Mouse (Mus musculus): ENCODE measurements around the gene Arl5b. TPM values are rescaled to one million over a fixed set of nuclear protein-coding genes. Genes with fewer than 3 reads are reported as not detected.

Gene Arl5b
- 26.8 and 31.9 TPM in 2 replicates for polyA plus RNA-seq (2015; fragmentation: Nextera tagmentation; extraction: Ambion mirVana)

DNA sequence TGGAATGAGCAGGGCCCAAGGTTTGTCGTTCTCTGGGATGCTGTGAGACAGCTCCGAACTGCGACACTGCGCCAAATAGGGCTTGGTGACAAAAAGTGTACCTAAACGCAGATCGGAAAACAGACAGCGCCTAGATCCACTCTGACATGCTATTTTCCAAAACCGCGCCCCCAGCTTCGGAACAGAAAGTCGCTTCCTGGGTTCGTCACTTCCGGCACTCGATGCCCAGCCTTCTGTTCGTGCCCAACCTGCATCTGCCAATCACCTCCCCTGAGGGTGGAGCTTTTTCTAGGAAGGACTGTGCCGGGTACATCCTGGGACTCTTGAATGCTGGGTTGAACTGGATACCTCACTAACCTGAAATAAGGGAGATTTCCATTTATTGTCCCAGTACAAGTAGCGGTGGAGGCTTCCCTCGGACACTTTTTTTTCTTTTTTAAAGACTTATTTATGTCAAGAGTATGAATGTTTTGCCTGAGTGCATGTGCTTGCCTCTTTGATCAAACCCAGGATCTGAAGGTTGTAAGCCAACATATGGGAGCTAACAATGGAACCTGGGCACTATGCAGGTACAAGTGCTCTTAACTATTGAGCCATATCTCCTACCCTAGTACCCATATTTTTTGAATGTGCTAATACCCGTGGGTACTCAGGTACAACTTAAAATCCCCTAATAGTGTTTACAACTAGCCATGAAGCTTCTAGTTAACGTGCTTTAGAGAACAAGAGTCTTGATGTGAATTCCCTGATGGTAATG lies at the start of gene Arl5b:
Arl5b (plus strand) TSS at position 279 of the 757 bp plus-strand sequence.
- Histone ChIP-seq H3K4me2 (replicated peaks; ENCODE audit: low read depth, low read length) (peak within 1 kb of the TSS; percentile 65), H3K27ac (ENCODE audit: low read length) (peak within 1 kb of the TSS; percentile 65; the same call in 1 of the 2 replicates), H3K4me3 (ENCODE audit: low read length) (peak within 1 kb of the TSS; percentile 81), H3K9me3 (ENCODE audit: low read length) (no peaks in the 10 kb centered on the region), H3K9ac (replicated peaks; ENCODE audit: low read length) (peak within 1 kb of the TSS; percentile 81), H3K27me3 (ENCODE audit: insufficient read depth, low read length) (no peaks in the 10 kb centered on the region), H3K36me3 (ENCODE audit: insufficient read depth, low read length) (0 out of 2 replicates have a peak, but pooled peaks cover 3% of the 10 kb centered on the region), H3K4me1 (ENCODE audit: insufficient read depth, low read length) (peaks cover 11% of the 10 kb centered on the region)
- WGBS, result 8% methylated on average over 20 of the region's 20 CpGs
- peak; percentile 99 for ATAC-seq (ENCODE audit: low FRiP score, low TSS enrichment)

DNA sequence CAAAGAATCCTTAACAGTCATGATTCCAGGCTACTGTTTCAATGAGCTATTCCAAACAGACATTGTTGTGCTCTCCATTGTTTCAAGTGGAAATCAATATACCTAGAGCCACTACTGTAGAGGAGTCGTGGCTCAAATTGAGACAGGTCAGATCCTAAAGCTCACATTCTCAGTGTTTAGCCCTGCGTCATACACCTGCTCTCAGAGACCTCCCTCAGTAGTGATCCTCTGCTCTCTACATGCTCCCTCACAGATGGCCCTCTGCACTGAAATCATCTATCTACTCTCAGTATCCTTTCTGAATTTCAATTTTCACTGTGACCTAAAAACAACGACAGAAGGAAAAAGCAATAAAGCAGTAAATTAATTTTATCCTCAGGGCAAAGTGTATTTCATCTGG lies 41.7 kb upstream of the Arl5b start:
- no peak for ATAC-seq (ENCODE audit: low FRiP score, low TSS enrichment)
- Histone ChIP-seq H3K4me3 (ENCODE audit: low read length) (no peak overlapping the region), H3K4me2 (replicated peaks; ENCODE audit: low read depth, low read length) (no peak overlapping the region), H3K36me3 (ENCODE audit: insufficient read depth, low read length) (peaks cover 6% of the 10 kb centered on the region; the same call in 1 of the 2 replicates), H3K27ac (ENCODE audit: low read length) (no peak overlapping the region), H3K9me3 (ENCODE audit: low read length) (no peaks in the 10 kb centered on the region), H3K4me1 (ENCODE audit: insufficient read depth, low read length) (no peaks in the 10 kb centered on the region), H3K9ac (replicated peaks; ENCODE audit: low read length) (no peak overlapping the region), H3K27me3 (ENCODE audit: insufficient read depth, low read length) (no peaks in the 10 kb centered on the region)
- WGBS, result 76% methylated on average over 3 of the region's 3 CpGs

DNA sequence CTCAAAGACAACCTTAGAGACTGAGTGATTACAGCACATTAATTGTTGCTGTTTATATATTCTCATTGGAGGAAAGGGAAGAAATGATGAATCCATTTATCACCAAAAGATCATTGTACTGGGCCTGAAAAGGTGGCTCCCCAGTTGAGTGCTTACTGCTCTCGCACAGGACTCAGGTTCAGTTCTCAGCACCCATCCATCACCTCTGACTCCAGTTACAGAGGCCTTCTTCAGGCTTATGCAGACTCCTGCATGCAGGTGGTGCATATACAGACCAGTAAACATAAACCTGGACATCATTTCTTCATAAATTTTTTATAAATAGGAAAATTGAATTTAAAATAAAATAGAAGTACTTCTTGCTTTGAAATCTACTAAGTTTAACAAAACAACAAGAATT lies 41.1 kb upstream of the Arl5b start:
- no peak for ATAC-seq (ENCODE audit: low FRiP score, low TSS enrichment)
- H3K27me3 ChIP-seq (ENCODE audit: insufficient read depth, low read length), result no peaks in the 10 kb centered on the region
- H3K4me1 ChIP-seq (ENCODE audit: insufficient read depth, low read length), result no peaks in the 10 kb centered on the region
- WGBS, result 94% methylated on average over 1 of the region's 1 CpGs
- H3K4me2 ChIP-seq (replicated peaks; ENCODE audit: low read depth, low read length), result no peak overlapping the region
- no peak overlapping the region for H3K9ac ChIP-seq (replicated peaks; ENCODE audit: low read length)
- H3K36me3 ChIP-seq (ENCODE audit: insufficient read depth, low read length), result peaks cover 6% of the 10 kb centered on the region; the same call in 1 of the 2 replicates
- no peak overlapping the region for H3K4me3 ChIP-seq (ENCODE audit: low read length)
- H3K9me3 ChIP-seq (ENCODE audit: low read length), result no peaks in the 10 kb centered on the region
- no peak overlapping the region for H3K27ac ChIP-seq (ENCODE audit: low read length)

DNA sequence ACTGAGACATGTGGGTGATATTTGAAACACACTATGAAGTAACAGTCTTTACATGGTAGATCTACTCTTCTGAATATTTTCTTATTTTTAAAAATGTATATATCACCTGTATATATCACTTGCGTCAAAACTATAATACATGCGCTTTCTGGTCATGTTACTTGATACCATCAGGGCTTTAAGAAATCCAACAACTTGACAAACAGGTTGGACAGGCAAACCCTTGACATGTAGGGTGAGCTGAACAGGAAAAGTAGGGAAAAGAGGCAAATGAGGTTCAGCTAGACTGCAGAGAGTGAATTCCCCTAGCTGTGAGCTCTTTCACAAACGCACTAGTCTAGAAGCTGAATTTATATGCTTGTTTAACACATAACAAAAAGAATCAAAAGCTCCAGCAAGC lies 22.4 kb upstream of the Arl5b start:
- Histone ChIP-seq H3K9ac (replicated peaks; ENCODE audit: low read length) (no peak overlapping the region), H3K9me3 (ENCODE audit: low read length) (no peaks in the 10 kb centered on the region), H3K4me3 (ENCODE audit: low read length) (no peak overlapping the region), H3K27me3 (ENCODE audit: insufficient read depth, low read length) (no peaks in the 10 kb centered on the region), H3K4me1 (ENCODE audit: insufficient read depth, low read length) (no peaks in the 10 kb centered on the region), H3K4me2 (replicated peaks; ENCODE audit: low read depth, low read length) (no peak overlapping the region), H3K27ac (ENCODE audit: low read length) (no peak overlapping the region), H3K36me3 (ENCODE audit: insufficient read depth, low read length) (peaks cover 11% of the 10 kb centered on the region; the same call in 1 of the 2 replicates)
- ATAC-seq (ENCODE audit: low FRiP score, low TSS enrichment), result no peak
- WGBS, result 70% methylated on average over 3 of the region's 3 CpGs

DNA sequence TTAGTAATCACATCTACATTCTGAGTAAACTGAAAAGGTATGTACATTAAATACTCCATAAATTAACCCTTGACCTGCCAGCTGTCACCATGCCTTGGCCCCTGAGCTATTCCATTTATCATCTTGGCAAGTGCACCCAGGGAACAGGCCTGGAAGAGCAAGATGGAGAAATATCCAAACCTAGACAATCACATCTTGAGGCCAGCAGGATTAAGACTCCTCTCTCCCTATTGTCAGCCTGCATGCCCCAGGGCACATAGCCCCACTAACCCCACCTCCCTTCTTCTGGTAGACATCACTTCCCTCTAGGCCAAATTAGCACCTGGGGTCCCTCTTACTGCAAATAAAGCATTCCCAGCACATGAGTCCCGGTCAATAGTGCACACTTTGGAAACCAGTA lies 21.4 kb upstream of the Arl5b start:
- Histone ChIP-seq H3K9ac (replicated peaks; ENCODE audit: low read length) (no peak overlapping the region), H3K36me3 (ENCODE audit: insufficient read depth, low read length) (peaks cover 11% of the 10 kb centered on the region; the same call in 1 of the 2 replicates), H3K4me3 (ENCODE audit: low read length) (no peak overlapping the region), H3K4me1 (ENCODE audit: insufficient read depth, low read length) (no peaks in the 10 kb centered on the region), H3K9me3 (ENCODE audit: low read length) (no peaks in the 10 kb centered on the region), H3K4me2 (replicated peaks; ENCODE audit: low read depth, low read length) (no peak overlapping the region), H3K27ac (ENCODE audit: low read length) (no peak overlapping the region), H3K27me3 (ENCODE audit: insufficient read depth, low read length) (no peaks in the 10 kb centered on the region)
- 89% methylated on average over 1 of the region's 1 CpGs for WGBS
- no peak for ATAC-seq (ENCODE audit: low FRiP score, low TSS enrichment)

DNA sequence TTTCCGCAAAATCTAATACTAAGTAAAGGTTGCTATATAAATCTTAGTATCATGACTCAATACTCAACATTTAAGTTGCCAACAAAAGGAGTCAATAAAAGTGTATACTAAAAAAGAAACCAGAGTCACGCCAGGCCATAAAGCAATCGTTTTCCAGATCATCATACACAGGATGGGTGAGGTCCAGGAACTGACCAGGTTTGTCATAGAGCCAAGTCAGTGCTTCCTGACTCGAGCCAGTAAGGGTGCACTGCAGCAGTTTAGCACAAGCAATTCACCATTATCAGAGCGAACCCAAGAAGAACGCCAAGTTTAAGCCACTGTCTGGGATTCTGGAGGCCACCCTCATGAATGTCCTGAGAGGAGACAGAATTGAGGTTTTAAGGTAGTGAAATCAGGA lies 10.5 kb upstream of the Arl5b start:
- WGBS, result 87% methylated on average over 6 of the region's 6 CpGs

DNA sequence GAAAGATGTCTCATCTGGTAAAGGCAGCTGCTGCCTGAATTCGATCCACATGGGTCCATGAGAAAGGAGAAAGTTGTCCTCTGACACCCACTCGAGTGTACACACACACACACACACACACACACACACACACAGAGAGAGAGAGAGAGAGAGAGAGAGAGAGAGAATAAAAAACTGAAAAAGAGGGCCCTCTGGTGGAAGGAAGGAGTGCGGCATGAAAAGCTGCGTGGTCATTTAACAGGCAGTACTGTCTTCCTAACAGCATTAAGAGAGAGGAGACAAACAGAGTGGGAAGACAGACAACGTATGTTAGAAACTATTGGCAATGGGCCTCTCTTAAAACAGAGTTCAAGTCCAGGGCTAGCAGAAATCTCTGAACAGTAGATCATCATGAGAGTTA lies 8.9 kb upstream of the Arl5b start:
- 0 out of 2 replicates have a peak, but pooled peaks cover 3% of the 10 kb centered on the region for H3K36me3 ChIP-seq (ENCODE audit: insufficient read depth, low read length)
- ATAC-seq (ENCODE audit: low FRiP score, low TSS enrichment), result no peak
- WGBS, result 63% methylated on average over 5 of the region's 5 CpGs

More for the DNA sequence above, 10.5 kb upstream of the Arl5b start:
- no peak for ATAC-seq (ENCODE audit: low FRiP score, low TSS enrichment)
- Histone ChIP-seq H3K27ac (ENCODE audit: low read length) (no peak overlapping the region), H3K27me3 (ENCODE audit: insufficient read depth, low read length) (no peaks in the 10 kb centered on the region), H3K4me3 (ENCODE audit: low read length) (no peak overlapping the region), H3K36me3 (ENCODE audit: insufficient read depth, low read length) (no peaks in the 10 kb centered on the region), H3K9ac (replicated peaks; ENCODE audit: low read length) (no peak overlapping the region), H3K4me1 (ENCODE audit: insufficient read depth, low read length) (no peaks in the 10 kb centered on the region), H3K4me2 (replicated peaks; ENCODE audit: low read depth, low read length) (no peak overlapping the region), H3K9me3 (ENCODE audit: low read length) (no peaks in the 10 kb centered on the region)

DNA sequence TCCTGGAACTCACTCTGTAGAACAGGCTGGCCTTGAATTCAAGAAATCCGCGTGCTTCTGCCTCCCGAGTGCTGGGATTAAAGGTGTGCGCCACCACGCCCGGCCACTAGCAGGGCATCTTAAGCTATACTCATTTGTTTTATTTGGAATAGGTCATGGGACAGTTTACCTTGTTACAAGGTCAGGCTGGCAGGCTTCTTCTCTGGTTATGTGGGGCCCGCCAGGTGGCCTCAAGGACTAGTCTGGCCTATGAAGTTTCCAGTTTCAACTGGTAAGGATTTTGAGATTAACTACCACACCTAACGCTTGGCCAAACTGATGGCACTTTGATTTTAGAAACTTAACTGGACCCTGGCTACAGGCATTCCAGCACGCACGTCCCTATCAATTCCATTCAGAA lies 5.3 kb downstream of the Arl5b start:
- H3K4me2 ChIP-seq (replicated peaks; ENCODE audit: low read depth, low read length), result peak overlapping the region; percentile 51
- peaks cover 26% of the 10 kb centered on the region for H3K4me1 ChIP-seq (ENCODE audit: insufficient read depth, low read length)
- peak overlapping the region; percentile 94 for H3K4me3 ChIP-seq (ENCODE audit: low read length)
- no peaks in the 10 kb centered on the region for H3K36me3 ChIP-seq (ENCODE audit: insufficient read depth, low read length)
- ATAC-seq (ENCODE audit: low FRiP score, low TSS enrichment), result no peak
- peak overlapping the region; percentile 68 for H3K9ac ChIP-seq (replicated peaks; ENCODE audit: low read length)
- no peaks in the 10 kb centered on the region for H3K9me3 ChIP-seq (ENCODE audit: low read length)
- 17% methylated on average over 10 of the region's 10 CpGs for WGBS
- no peaks in the 10 kb centered on the region for H3K27me3 ChIP-seq (ENCODE audit: insufficient read depth, low read length)
- H3K27ac ChIP-seq (ENCODE audit: low read length), result peak overlapping the region; percentile 84

More for the DNA sequence above, 8.9 kb upstream of the Arl5b start:
- H3K9ac ChIP-seq (replicated peaks; ENCODE audit: low read length), result no peak overlapping the region
- H3K9me3 ChIP-seq (ENCODE audit: low read length), result no peaks in the 10 kb centered on the region
- H3K27ac ChIP-seq (ENCODE audit: low read length), result no peak overlapping the region
- no peaks in the 10 kb centered on the region for H3K27me3 ChIP-seq (ENCODE audit: insufficient read depth, low read length)
- H3K4me3 ChIP-seq (ENCODE audit: low read length), result no peak overlapping the region
- H3K4me2 ChIP-seq (replicated peaks; ENCODE audit: low read depth, low read length), result no peak overlapping the region
- H3K4me1 ChIP-seq (ENCODE audit: insufficient read depth, low read length), result no peaks in the 10 kb centered on the region

DNA sequence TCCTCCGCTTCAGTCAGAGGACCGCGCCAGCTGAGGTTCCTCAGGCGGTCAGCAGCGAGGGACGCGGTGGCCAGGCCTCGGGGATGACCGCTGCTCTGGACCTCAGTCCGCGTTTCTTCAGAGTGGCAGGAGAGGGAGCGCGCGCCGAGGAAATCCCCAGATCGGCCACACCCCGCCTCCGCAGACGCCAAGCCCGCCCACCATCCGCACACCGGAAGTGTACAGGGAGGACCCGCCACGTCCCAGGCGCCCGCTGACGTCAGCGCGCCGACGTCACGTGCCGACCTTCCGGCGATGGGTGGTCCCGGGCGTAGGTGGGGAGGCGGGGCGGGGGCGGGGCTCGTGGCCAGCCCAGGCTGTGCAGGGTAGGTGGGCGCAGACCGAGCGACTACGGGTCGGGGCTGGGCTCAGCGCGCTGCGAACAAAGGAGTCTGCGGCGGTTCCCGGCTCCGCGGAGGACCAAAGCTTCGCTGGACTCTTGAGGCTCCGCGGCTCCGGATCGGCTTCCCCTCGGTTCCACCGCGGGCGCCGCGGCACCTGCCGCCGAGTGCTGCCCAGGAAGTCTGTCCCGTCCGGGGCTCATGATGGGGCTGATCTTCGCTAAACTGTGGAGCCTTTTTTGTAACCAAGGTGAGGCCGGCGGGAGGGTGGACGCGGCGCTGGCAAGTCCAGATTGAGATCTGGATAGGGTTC lies 5.9 kb downstream of the Arl5b start, which contains the start of gene Nsun6:
Nsun6 (minus strand) TSS at position 125 of the 693 bp plus-strand sequence.
- Histone ChIP-seq H3K27ac (ENCODE audit: low read length) (peak within 1 kb of the TSS; percentile 96), H3K9ac (replicated peaks; ENCODE audit: low read length) (peak within 1 kb of the TSS; percentile 97), H3K4me2 (replicated peaks; ENCODE audit: low read depth, low read length) (peak within 1 kb of the TSS; percentile 71), H3K4me1 (ENCODE audit: insufficient read depth, low read length) (peaks cover 23% of the 10 kb centered on the region), H3K4me3 (ENCODE audit: low read length) (peak within 1 kb of the TSS; percentile 94), H3K27me3 (ENCODE audit: insufficient read depth, low read length) (no peaks in the 10 kb centered on the region), H3K9me3 (ENCODE audit: low read length) (no peaks in the 10 kb centered on the region), H3K36me3 (ENCODE audit: insufficient read depth, low read length) (no peaks in the 10 kb centered on the region)
- WGBS, result under 1% methylated on average over 74 of the region's 75 CpGs
- ATAC-seq (ENCODE audit: low FRiP score, low TSS enrichment), result peak; percentile 99

Data from kidney, embryonic 16.5 days (tissue).